Mouse (Mus musculus): ENCODE data around the gene Gabra2. TPM values are rescaled to one million over a fixed set of nuclear protein-coding genes. Genes with fewer than 3 reads are reported as not detected.

Gene Gabra2
- total RNA-seq (2021) = under 1 TPM in 1 of 2 experiments, not detected in 1; 0.05 TPM
- 0.02 TPM in 1 of 2 replicates, not detected in the other for polyA plus RNA-seq (2012; rRNA removed)
- long read RNA-seq = 0 reads

GRCm38 (mm10) chr5:71095725-71096607 is at the start of gene Gabra2:
Gene Gabra2, minus strand, starts transcription at chr5:71095849.
- H3K4me3 ChIP-seq = no peak within 1 kb of the TSS
- WGBS = under 1% methylated on average over 54 of the region's 55 CpGs
- intact Hi-C loops (cut with DNase I) = no loop called here
- no peaks in the 10 kb centered on the region for H3K4me1 ChIP-seq (ENCODE audit: control insufficient read depth, insufficient read depth, low read length)
- no peaks in the 10 kb centered on the region for H3K79me2 ChIP-seq (replicated peaks; ENCODE audit: control insufficient read depth, insufficient read depth, low read length)
- TF ChIP-seq EP300 (IDR thresholded peaks at IDR 0.05; ENCODE audit: insufficient read depth, low read depth, low read length) (no peak), POLR2A (IDR thresholded peaks at IDR 0.05; ENCODE audit: insufficient read depth, low read depth, low read length) (no peak), CTCF (IDR thresholded peaks at IDR 0.05) (no peak)
- H3K9ac ChIP-seq (ENCODE audit: low read depth, low read length) = no peak within 1 kb of the TSS
- peaks cover 2% of the 10 kb centered on the region; the same call in 1 of the 2 replicates for H3K27me3 ChIP-seq (ENCODE audit: control insufficient read depth, insufficient read depth, low read length)
- H3K36me3 ChIP-seq (ENCODE audit: control insufficient read depth, insufficient read depth, low read length) = no peaks in the 10 kb centered on the region
- DNase-seq = no peak
- H3K27ac ChIP-seq = no peak within 1 kb of the TSS

GRCm38 (mm10) chr5:71136691-71137090 is 41.0 kb upstream of the Gabra2 start:
- Histone ChIP-seq H3K4me3 (no peak overlapping the region), H3K4me1 (ENCODE audit: control insufficient read depth, insufficient read depth, low read length) (no peaks in the 10 kb centered on the region), H3K36me3 (ENCODE audit: control insufficient read depth, insufficient read depth, low read length) (no peaks in the 10 kb centered on the region), H3K27me3 (ENCODE audit: control insufficient read depth, insufficient read depth, low read length) (no peaks in the 10 kb centered on the region), H3K79me2 (replicated peaks; ENCODE audit: control insufficient read depth, insufficient read depth, low read length) (no peaks in the 10 kb centered on the region), H3K27ac (no peak overlapping the region), H3K9ac (ENCODE audit: low read depth, low read length) (no peak overlapping the region)
- intact Hi-C loops (cut with DNase I) = no loop called here
- TF ChIP-seq EP300 (IDR thresholded peaks at IDR 0.05; ENCODE audit: insufficient read depth, low read depth, low read length) (no peak), CTCF (IDR thresholded peaks at IDR 0.05) (no peak), POLR2A (IDR thresholded peaks at IDR 0.05; ENCODE audit: insufficient read depth, low read depth, low read length) (no peak)
- no peak for DNase-seq
- 55% methylated on average over 4 of the region's 4 CpGs for WGBS

GRCm38 (mm10) chr5:71135840-71136239 is 40.2 kb upstream of the Gabra2 start:
- TF ChIP-seq POLR2A (IDR thresholded peaks at IDR 0.05; ENCODE audit: insufficient read depth, low read depth, low read length) (no peak), CTCF (IDR thresholded peaks at IDR 0.05) (no peak), EP300 (IDR thresholded peaks at IDR 0.05; ENCODE audit: insufficient read depth, low read depth, low read length) (no peak)
- no peaks in the 10 kb centered on the region for H3K79me2 ChIP-seq (replicated peaks; ENCODE audit: control insufficient read depth, insufficient read depth, low read length)
- WGBS = 66% methylated on average over 2 of the region's 2 CpGs
- no peak overlapping the region for H3K27ac ChIP-seq
- intact Hi-C loops (cut with DNase I) = no loop called here
- no peak overlapping the region for H3K4me3 ChIP-seq
- H3K36me3 ChIP-seq (ENCODE audit: control insufficient read depth, insufficient read depth, low read length) = no peaks in the 10 kb centered on the region
- H3K9ac ChIP-seq (ENCODE audit: low read depth, low read length) = no peak overlapping the region
- H3K4me1 ChIP-seq (ENCODE audit: control insufficient read depth, insufficient read depth, low read length) = no peaks in the 10 kb centered on the region
- no peak for DNase-seq
- no peaks in the 10 kb centered on the region for H3K27me3 ChIP-seq (ENCODE audit: control insufficient read depth, insufficient read depth, low read length)

- no peak overlapping the region for H3K27ac ChIP-seq
- intact Hi-C loops (cut with DNase I) = no loop called here
- no peaks in the 10 kb centered on the region for H3K4me1 ChIP-seq (ENCODE audit: control insufficient read depth, insufficient read depth, low read length)
- no peak overlapping the region for H3K9ac ChIP-seq (ENCODE audit: low read depth, low read length)
- no peak overlapping the region for H3K4me3 ChIP-seq
- H3K27me3 ChIP-seq (ENCODE audit: control insufficient read depth, insufficient read depth, low read length) = no peaks in the 10 kb centered on the region
- 64% methylated on average over 3 of the region's 3 CpGs for WGBS
- no peaks in the 10 kb centered on the region for H3K79me2 ChIP-seq (replicated peaks; ENCODE audit: control insufficient read depth, insufficient read depth, low read length)
- DNase-seq = no peak
- no peaks in the 10 kb centered on the region for H3K36me3 ChIP-seq (ENCODE audit: control insufficient read depth, insufficient read depth, low read length)
- no peak for TF ChIP-seq CTCF (IDR thresholded peaks at IDR 0.05)
- no peak for TF ChIP-seq EP300 (IDR thresholded peaks at IDR 0.05; ENCODE audit: insufficient read depth, low read depth, low read length)
- TF ChIP-seq POLR2A (IDR thresholded peaks at IDR 0.05; ENCODE audit: insufficient read depth, low read depth, low read length) = no peak
These were observed 32.1 kb upstream of the Gabra2 start for GRCm38 (mm10) chr5:71127721-71128120.

GRCm38 (mm10) chr5:71115216-71115615 is 19.6 kb upstream of the Gabra2 start:
- 45% methylated on average over 1 of the region's 1 CpGs for WGBS
- intact Hi-C loops (cut with DNase I) = no loop called here
- Histone ChIP-seq H3K79me2 (replicated peaks; ENCODE audit: control insufficient read depth, insufficient read depth, low read length) (no peaks in the 10 kb centered on the region), H3K4me1 (ENCODE audit: control insufficient read depth, insufficient read depth, low read length) (no peaks in the 10 kb centered on the region), H3K4me3 (no peak overlapping the region), H3K27ac (no peak overlapping the region), H3K36me3 (ENCODE audit: control insufficient read depth, insufficient read depth, low read length) (no peaks in the 10 kb centered on the region), H3K27me3 (ENCODE audit: control insufficient read depth, insufficient read depth, low read length) (no peaks in the 10 kb centered on the region), H3K9ac (ENCODE audit: low read depth, low read length) (no peak overlapping the region)
- no peak for TF ChIP-seq CTCF (IDR thresholded peaks at IDR 0.05)
- no peak for TF ChIP-seq EP300 (IDR thresholded peaks at IDR 0.05; ENCODE audit: insufficient read depth, low read depth, low read length)
- no peak for TF ChIP-seq POLR2A (IDR thresholded peaks at IDR 0.05; ENCODE audit: insufficient read depth, low read depth, low read length)
- no peak for DNase-seq

- H3K4me3 ChIP-seq = no peak overlapping the region
- intact Hi-C loops (cut with DNase I) = no loop called here
- no peak for TF ChIP-seq POLR2A (IDR thresholded peaks at IDR 0.05; ENCODE audit: insufficient read depth, low read depth, low read length)
- no peak for TF ChIP-seq CTCF (IDR thresholded peaks at IDR 0.05)
- TF ChIP-seq EP300 (IDR thresholded peaks at IDR 0.05; ENCODE audit: insufficient read depth, low read depth, low read length) = no peak
- WGBS = 2% methylated on average over 19 of the region's 19 CpGs
- no peaks in the 10 kb centered on the region for H3K4me1 ChIP-seq (ENCODE audit: control insufficient read depth, insufficient read depth, low read length)
- H3K27me3 ChIP-seq (ENCODE audit: control insufficient read depth, insufficient read depth, low read length) = peaks cover 2% of the 10 kb centered on the region; the same call in 1 of the 2 replicates
- H3K79me2 ChIP-seq (replicated peaks; ENCODE audit: control insufficient read depth, insufficient read depth, low read length) = no peaks in the 10 kb centered on the region
- H3K36me3 ChIP-seq (ENCODE audit: control insufficient read depth, insufficient read depth, low read length) = no peaks in the 10 kb centered on the region
- H3K27ac ChIP-seq = no peak overlapping the region
- no peak overlapping the region for H3K9ac ChIP-seq (ENCODE audit: low read depth, low read length)
- DNase-seq = no peak
These were observed 469 bp downstream of the Gabra2 start for GRCm38 (mm10) chr5:71095180-71095579.
